Mouse (Mus musculus) testis, postnatal 14 days (tissue): ENCODE data around the gene Gm29564.
"Not testable (repeated sequence)": the region's sequence is repeated elsewhere in the genome, so short reads cannot be mapped to it uniquely, and the experiment has no call there.

Experiments
- DNase-seq: peaks from one replicate; pipeline ENCODE4 v3.0.0; 2021; ENCODE audit warnings: low spot score

Gm29564 gene

GRCm38 (mm10) chrY:78212693-78213092 lies at the start of gene Gm29564:
Gene Gm29564 (plus strand): TSS chrY:78212993.
- DNase-seq, result not testable (repeated sequence)
